Mouse (Mus musculus): ENCODE measurements around the gene Rbm38. TPM values are rescaled to one million over a fixed set of nuclear protein-coding genes. Genes with fewer than 3 reads are reported as not detected.

Rbm38 gene
- 48.7 and 50.7 TPM in 2 replicates for polyA plus RNA-seq (2012; rRNA removed)

DNA sequence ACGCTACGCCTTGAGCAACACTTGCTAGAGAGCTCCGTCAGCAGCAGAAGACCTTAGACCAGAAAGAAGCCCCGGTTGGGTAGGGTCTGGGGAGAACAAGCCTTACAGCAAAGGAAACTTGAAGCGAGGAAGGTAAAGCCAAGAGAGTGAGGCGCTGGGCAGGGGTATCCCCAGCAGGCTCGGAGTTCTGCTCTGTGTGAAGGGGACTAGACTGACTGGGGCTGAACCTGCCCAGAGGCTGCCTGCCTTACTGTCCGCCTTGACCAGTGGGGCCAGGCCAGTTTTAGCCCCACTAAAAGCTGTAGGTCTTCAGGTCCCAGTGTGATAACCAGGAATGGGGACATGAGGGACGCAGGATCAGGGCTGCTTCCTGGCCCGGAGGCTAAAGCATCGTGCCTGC is at the start of gene Rbm38:
TSS of gene Rbm38 (plus strand) at position 69 of the 400 bp plus-strand sequence.

DNA sequence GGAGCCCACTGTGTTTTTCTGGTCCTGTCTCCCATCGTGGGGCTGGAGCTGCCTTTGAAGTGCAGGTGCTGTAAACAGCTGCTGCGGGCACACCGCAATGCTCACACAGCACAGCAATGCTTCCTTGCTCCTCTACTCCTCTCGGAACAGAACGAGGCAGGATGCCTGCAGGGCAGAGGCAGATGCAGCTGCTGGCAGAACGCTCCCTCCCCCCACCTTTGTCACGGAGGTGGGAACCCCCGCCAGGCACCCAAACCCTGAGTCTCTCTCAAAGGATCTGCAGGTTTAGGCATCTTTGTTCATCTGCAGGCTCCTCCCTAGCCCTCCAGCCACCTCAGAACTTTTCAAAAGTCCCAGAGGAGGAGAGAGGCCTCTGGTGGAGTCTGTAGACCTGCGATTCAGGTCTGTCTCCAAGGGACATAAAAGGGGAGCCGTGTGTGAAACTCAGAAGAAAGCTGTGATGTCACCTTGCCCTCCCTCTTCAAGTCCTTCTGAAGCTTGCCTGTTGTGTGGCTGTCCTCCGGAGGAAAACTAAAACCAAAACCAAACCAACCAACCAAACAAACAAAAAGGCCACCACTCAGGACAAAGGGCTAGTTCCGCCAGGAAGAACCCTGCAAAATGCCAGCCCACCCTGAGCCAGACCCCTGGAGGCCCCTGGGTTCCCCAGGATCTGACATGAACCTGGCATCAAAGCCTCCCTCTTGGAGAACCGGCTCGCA is 42.7 kb upstream of the Rbm38 start, which contains the start of gene Spo11:
TSS of gene Spo11 (plus strand) at position 292 of the 722 bp plus-strand sequence.

DNA sequence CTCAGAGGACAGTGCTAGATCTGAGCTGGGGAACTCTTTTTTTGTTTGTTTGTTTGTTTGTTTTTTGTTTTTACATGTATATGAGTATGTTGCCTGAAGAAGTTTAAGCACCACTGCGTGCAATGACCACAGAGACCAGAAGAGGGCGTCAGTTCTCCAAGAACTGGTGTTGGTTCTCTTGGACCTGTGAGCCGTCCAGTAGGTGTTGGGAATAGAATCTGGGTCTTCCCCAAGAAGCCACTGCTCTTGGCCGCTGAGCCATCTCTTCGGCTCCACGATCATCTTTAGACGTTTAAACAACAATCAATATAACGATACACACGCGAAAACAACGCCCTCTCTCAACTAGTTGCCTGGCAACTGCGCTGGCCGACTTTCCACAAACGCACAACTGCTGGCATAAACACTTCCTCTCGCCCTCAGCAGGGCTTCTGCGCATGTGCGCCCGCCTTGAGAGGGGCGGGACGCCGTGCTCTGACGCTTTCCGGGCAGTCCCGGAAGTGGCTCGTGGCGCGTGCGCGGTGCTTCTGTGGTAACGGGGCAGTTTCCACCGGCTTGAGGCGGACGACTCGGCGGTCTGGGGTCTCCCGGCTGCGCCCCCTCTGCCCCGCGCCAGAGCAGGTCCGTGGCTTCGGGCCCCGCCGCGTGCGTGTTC is 20.5 kb upstream of the Rbm38 start, which contains the start of gene Rae1:
TSS of gene Rae1 (plus strand) at position 488 of the 655 bp plus-strand sequence.

Other genes starting within 250 kb of the Rbm38 start
- 14.9 and 23.7 TPM in 2 replicates for gene Bmp7, start 80.2 kb upstream of the Rbm38 start, polyA plus RNA-seq (2012; rRNA removed)
- gene Spo11, start 42.8 kb upstream of the Rbm38 start, polyA plus RNA-seq (2012; rRNA removed), result 2.0 TPM in 2 replicates
- 125 and 141 TPM in 2 replicates for gene Rae1, start 20.4 kb upstream of the Rbm38 start, polyA plus RNA-seq (2012; rRNA removed)
- gene Ctcfl, start 99.0 kb downstream of the Rbm38 start, polyA plus RNA-seq (2012; rRNA removed), result not detected in 2 replicates
- gene Pck1, start 132.6 kb downstream of the Rbm38 start, polyA plus RNA-seq (2012; rRNA removed), result 0.08 TPM in 1 of 2 replicates, not detected in the other
- gene Zbp1, start 198.4 kb downstream of the Rbm38 start, polyA plus RNA-seq (2012; rRNA removed), result 2.0 and 3.3 TPM in 2 replicates

All from central nervous system, embryonic 14 days (tissue).